Mouse (Mus musculus) heart, postnatal 25 days (tissue): ENCODE results near the gene Pgs1. TPM values are rescaled to one million over a fixed set of nuclear protein-coding genes. Genes with fewer than 3 reads are reported as not detected.

ENCODE experiments used
- DNase-seq: peaks from one replicate; pipeline ENCODE4 v3.0.0; 2022; ENCODE audit warnings: low spot score
- intact Hi-C: fragments of 180-260 bp; cut with DNase I; formaldehyde crosslinking; loops from one replicate; pipeline ENCODE4 v1.15.1; 2025
- total RNA-seq, 2 experiments: library from RNA; stranded (reverse); gene quantifications; 2 replicates each; pipeline ENCODE4 v1.2.3; 2021

The Pgs1 gene
- total RNA-seq, 2 experiments from 2014 or later = 18.1 to 18.2 TPM

GRCm38 (mm10) chr11:117974327-117975125, 11.6 kb upstream of the Pgs1 start:
- no peak for DNase-seq
- intact Hi-C loops = loop anchor here (5.0 kb wide), 1 partner anchor 102 kb away; the partner anchor contains the start of gene Tha1

DNA sequence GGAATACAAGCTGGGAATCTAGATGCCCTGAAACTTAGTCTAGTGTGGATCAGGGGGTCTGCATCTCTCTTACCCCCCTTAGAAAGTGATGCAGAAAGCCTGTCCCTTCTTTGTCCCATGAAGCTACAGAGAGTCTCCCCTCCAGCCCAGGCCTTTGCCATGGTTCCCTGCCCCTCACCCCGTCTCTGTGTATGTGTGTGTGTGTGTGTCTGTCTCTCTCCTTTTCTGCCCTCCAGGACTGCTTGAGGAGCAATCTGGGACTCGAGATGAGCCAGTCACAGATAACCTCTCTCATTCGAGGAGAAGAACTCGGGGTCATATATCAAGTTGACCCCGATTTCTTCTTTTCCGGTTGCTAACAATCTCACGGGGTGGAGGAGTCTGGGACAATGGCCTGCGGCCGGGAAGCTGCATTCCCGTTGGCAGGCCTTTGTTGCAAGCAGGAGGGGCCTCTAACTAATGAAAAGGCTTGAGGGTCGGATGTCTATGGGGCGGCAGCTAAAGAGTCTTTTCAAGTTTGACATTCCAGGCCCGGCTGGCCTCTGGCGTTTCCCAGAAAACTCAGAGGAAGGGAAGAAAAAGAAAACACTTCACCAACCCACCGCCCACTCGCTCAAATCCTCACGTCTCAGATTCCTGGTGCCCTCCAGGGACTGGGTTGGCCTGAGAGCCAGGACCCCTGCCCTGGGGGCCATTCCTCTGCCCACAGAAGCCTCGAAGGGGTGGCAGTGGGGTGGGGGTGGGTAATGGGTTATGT, 10.7 kb upstream of the Pgs1 start:
- DNase-seq = no peak
- intact Hi-C loops = no loop called here

DNA sequence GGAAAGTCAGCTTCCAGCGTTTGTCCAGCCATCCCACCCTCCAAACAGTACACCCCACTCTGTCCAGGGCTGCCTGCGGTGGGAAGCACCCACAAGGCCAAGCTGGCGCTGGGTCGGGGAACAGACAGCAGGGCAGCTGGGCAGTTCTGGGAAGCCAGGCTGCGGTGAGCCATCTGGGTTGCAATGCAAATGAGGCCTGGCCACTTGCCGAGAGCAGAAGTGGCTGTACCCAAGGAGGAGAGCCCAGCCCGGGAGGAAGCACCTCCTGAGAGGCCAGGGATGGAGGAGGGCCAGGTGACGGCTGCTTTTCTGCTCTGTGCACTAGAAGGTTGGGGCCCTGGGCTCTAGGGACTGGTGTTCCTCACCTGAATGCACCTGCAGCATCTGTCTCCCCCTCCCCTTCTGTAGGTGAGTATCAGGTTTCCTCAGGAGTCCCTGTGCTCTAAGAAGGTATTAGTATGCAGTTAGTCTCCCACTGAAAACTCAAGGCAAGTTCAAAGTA, 10.0 kb upstream of the Pgs1 start:
- intact Hi-C loops = no loop called here
- no peak for DNase-seq

GRCm38 (mm10) chr11:117977694-117978360, 8.3 kb upstream of the Pgs1 start:
- DNase-seq = no peak
- intact Hi-C loops = no loop called here

DNA sequence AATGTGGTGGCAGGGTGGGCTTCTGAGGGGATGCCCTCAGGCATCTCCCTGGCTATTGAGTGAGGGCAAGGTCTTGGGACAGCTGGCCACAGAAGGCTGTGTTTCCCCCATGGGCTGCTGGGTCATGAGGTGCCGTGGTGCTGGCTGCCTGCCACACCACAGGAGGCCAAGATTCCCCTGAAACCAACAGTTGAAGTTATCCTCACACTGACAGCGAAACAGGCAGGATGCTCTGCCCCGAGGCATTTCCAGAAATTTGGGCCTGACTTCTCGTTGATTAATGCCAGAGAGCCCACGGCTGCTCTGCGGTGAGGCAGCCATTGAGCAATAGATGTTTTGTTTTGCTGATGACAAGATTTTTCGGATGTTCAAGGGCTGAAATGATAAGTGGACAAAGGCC, 6.7 kb upstream of the Pgs1 start:
- intact Hi-C loops = no loop called here
- DNase-seq = no peak

- intact Hi-C loops = no loop called here
- no peak for DNase-seq
Measured at GRCm38 (mm10) chr11:117982426-117982825, 3.7 kb upstream of the Pgs1 start.

DNA sequence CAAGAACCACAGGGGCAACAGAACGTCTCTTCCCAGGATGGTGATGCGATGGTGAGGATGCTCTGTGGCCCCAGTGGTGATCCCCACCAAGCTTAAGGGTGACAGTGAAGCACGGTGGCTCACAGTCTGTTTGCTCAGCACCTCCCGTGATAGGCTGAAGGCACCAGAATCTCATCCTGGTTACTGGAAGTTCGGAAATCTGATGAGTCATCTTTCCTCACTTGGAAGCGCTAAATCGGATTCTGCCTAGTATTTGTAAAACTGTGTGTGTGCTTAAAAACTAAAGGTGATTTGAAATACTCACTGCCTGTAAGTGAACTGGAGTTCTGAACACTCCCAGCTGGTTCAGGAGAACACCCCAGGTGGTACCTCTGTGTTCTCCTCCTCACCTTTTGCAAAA, 2.3 kb upstream of the Pgs1 start:
- DNase-seq = no peak
- intact Hi-C loops = no loop called here

- intact Hi-C loops = no loop called here
- DNase-seq = no peak
Measured at GRCm38 (mm10) chr11:117987032-117987451, 950 bp downstream of the Pgs1 start.

- intact Hi-C loops = no loop called here
- no peak for DNase-seq
Measured at GRCm38 (mm10) chr11:117987968-117988367, 1.9 kb downstream of the Pgs1 start.

GRCm38 (mm10) chr11:117989241-117989640, 3.1 kb downstream of the Pgs1 start:
- intact Hi-C loops = no loop called here

DNA sequence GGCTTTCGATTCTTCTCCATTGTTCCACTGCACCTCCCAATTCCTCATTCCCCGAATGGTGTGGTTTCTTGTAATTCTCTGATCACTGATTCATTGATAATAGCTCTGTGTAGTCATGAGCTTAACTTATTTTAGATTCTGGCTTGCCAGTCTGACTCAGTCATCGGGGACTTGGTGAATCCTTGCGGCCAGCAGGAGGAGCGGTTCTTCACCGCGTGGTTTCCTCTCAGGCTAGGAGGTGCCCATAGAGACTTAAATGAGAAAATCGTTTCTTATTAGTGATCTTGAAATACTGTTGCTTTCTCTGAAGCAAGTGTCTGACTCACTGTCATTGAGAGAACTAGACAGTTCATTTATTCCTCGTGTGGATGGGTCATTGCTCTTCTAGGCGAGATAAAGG, 3.8 kb downstream of the Pgs1 start:
- intact Hi-C loops = no loop called here
- no peak for DNase-seq

More at GRCm38 (mm10) chr11:117989241-117989640, 3.1 kb downstream of the Pgs1 start:
- DNase-seq = no peak

- peak; percentile 36 for DNase-seq
- intact Hi-C loops = no loop called here
Measured at GRCm38 (mm10) chr11:117991502-117992470, 5.7 kb downstream of the Pgs1 start.

GRCm38 (mm10) chr11:117993190-117994175, 7.4 kb downstream of the Pgs1 start:
- intact Hi-C loops = no loop called here
- DNase-seq = no peak

- intact Hi-C loops = no loop called here
- DNase-seq = no peak
Measured at GRCm38 (mm10) chr11:117994250-117995057, 8.4 kb downstream of the Pgs1 start.

DNA sequence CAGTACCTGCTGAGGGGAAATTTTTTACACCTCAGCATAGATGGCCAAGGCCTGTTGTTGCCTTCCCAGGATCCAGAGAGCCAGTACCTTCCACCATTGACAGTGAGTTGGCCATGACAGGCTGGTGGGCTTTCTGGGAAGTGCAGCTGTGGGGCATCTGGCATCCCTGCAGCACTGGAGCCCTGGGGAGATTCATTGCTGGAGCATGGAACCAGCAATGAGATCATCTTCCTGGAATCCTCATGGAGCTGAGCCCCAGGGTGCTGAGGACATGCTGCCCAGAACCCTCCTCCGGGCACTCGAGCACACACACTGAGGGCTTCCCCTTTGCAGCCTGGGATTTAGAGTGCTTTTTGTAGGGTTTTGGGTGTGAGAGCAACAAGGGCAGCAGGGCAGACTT, 9.2 kb downstream of the Pgs1 start:
- intact Hi-C loops = no loop called here

DNA sequence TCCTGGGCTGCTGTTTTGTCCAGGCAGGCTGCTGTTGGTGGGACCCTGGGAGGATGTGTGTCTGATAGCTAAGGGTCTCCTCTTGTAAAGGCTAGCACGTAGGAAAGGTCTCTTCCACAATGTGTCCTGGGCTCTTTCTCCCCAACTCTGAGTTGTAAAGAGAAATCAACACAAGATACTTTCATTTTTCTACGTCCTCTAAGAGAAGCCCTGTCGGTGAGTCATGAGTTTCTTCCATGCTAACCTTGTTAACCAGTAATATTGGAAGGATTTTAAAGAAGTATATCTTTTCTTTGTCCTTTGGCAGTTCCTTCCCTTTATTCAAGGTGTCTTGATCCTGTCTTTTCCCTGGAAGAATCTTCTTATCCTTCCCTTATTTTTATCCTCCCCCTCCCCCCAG, 9.6 kb downstream of the Pgs1 start:
- DNase-seq = no peak
- intact Hi-C loops = no loop called here

More for the DNA sequence above, 9.2 kb downstream of the Pgs1 start:
- DNase-seq = no peak

- intact Hi-C loops = no loop called here
- no peak for DNase-seq
Measured at GRCm38 (mm10) chr11:117996066-117996465, 10.0 kb downstream of the Pgs1 start.
